Mouse (Mus musculus): ENCODE measurements around the gene H2-Eb1.

The H2-Eb1 gene

GRCm38 (mm10) chr17:34317275-34317674 lies 11.6 kb downstream of the H2-Eb1 start:
- DNase-seq = no peak

GRCm38 (mm10) chr17:34325436-34325835 lies 19.8 kb downstream of the H2-Eb1 start, which contains the start of gene H2-Eb2:
Gene H2-Eb2 (plus strand): TSS chr17:34325665.
- DNase-seq = no peak

GRCm38 (mm10) chr17:34326373-34326772 lies 20.7 kb downstream of the H2-Eb1 start:
- DNase-seq = no peak

GRCm38 (mm10) chr17:34329807-34330206 lies 24.1 kb downstream of the H2-Eb1 start:
- DNase-seq = no peak

- DNase-seq = no peak
Measured at GRCm38 (mm10) chr17:34331200-34331599, 25.5 kb downstream of the H2-Eb1 start.

- no peak for DNase-seq
Measured at GRCm38 (mm10) chr17:34340619-34341402, 35.1 kb downstream of the H2-Eb1 start.

- no peak for DNase-seq
Measured at GRCm38 (mm10) chr17:34344882-34345281, 39.2 kb downstream of the H2-Eb1 start.

- no peak for DNase-seq
Measured at GRCm38 (mm10) chr17:34345486-34345885, 39.8 kb downstream of the H2-Eb1 start.

GRCm38 (mm10) chr17:34346041-34346440 lies 40.4 kb downstream of the H2-Eb1 start:
- no peak for DNase-seq

- DNase-seq = peak; percentile 20
Measured at GRCm38 (mm10) chr17:34347606-34348308, 42.1 kb downstream of the H2-Eb1 start.

- DNase-seq = peak; percentile 55
Measured at GRCm38 (mm10) chr17:34349429-34349828, 43.8 kb downstream of the H2-Eb1 start.

- no peak for DNase-seq
Measured at GRCm38 (mm10) chr17:34354539-34354938, 48.9 kb downstream of the H2-Eb1 start, which contains the start of gene Btnl2. Gene Btnl2 (plus strand): TSS chr17:34354822.

GRCm38 (mm10) chr17:34354940-34355339 lies 49.3 kb downstream of the H2-Eb1 start:
- no peak for DNase-seq

- no peak for DNase-seq
Measured at GRCm38 (mm10) chr17:34362954-34363546, 57.4 kb downstream of the H2-Eb1 start.

GRCm38 (mm10) chr17:34363676-34364310 lies 58.1 kb downstream of the H2-Eb1 start:
- DNase-seq = no peak

- DNase-seq = no peak
Measured at GRCm38 (mm10) chr17:34365031-34365430, 59.4 kb downstream of the H2-Eb1 start.
